Mouse (Mus musculus) stomach, embryonic 15.5 days (tissue): ENCODE data around the gene Dynll2. TPM values are rescaled to one million over a fixed set of nuclear protein-coding genes. Genes with fewer than 3 reads are reported as not detected.

Experiments used
- ATAC-seq: fragments of 200-750 bp; cut with Nextera tagmentation; 2 replicates; pipeline ENCODE4 v1.8.0; 2017; ENCODE audit warnings: low read depth, moderate number of reproducible peaks, moderate TSS enrichment; ENCODE audit not compliant: insufficient read depth, low FRiP score
- H3K27ac ChIP-seq: fragments of 300-500 bp; sonication (generic); 2 replicates; pipeline ENCODE4 v1.5.1; 2015; ENCODE audit warnings: mild to moderate bottlenecking, inconsistent platforms
- H3K27me3 ChIP-seq: fragments of 300-500 bp; sonication (generic); replicated peaks from 2 replicates; pipeline ENCODE4 v1.6.1; 2015; ENCODE audit warnings: inconsistent platforms
- H3K36me3 ChIP-seq: fragments of 300-500 bp; sonication (generic); 2 replicates; pipeline ENCODE4 v1.6.1; 2015; ENCODE audit warnings: inconsistent platforms
- H3K4me1 ChIP-seq: fragments of 300-500 bp; sonication (generic); 2 replicates; pipeline ENCODE4 v1.6.1; 2015; ENCODE audit warnings: inconsistent platforms
- H3K4me2 ChIP-seq: fragments of 300-500 bp; sonication (generic); 2 replicates; pipeline ENCODE4 v1.6.1; 2015; ENCODE audit warnings: mild to moderate bottlenecking, inconsistent platforms
- H3K4me3 ChIP-seq: fragments of 300-500 bp; sonication (generic); replicated peaks from 2 replicates; pipeline ENCODE4 v1.5.1; 2015; ENCODE audit warnings: inconsistent platforms
- H3K9ac ChIP-seq: fragments of 300-500 bp; sonication (generic); 2 replicates; pipeline ENCODE4 v1.6.1; 2015; ENCODE audit warnings: inconsistent platforms
- H3K9me3 ChIP-seq: fragments of 300-500 bp; sonication (generic); 2 replicates; pipeline ENCODE4 v1.6.1; 2016; ENCODE audit warnings: inconsistent platforms
- WGBS: fragments of 180-500 bp; shearing (Covaris S2); methylation state at CpG from one replicate; pipeline ENCODE4 v1.1.7; 2015; 5-methylcytosine and 5-hydroxymethylcytosine counted together
- polyA plus RNA-seq: library from polyadenylated mRNA; unstranded; fragments of >200 nt; fragmentation: Nextera tagmentation; extraction: Ambion mirVana; gene quantifications from 2 replicates; pipeline ENCODE4 v1.2.1, GENCODE M21; 2015

Dynll2 gene
- polyA plus RNA-seq, 1 experiment from 2014 or later: 23.8 TPM

DNA sequence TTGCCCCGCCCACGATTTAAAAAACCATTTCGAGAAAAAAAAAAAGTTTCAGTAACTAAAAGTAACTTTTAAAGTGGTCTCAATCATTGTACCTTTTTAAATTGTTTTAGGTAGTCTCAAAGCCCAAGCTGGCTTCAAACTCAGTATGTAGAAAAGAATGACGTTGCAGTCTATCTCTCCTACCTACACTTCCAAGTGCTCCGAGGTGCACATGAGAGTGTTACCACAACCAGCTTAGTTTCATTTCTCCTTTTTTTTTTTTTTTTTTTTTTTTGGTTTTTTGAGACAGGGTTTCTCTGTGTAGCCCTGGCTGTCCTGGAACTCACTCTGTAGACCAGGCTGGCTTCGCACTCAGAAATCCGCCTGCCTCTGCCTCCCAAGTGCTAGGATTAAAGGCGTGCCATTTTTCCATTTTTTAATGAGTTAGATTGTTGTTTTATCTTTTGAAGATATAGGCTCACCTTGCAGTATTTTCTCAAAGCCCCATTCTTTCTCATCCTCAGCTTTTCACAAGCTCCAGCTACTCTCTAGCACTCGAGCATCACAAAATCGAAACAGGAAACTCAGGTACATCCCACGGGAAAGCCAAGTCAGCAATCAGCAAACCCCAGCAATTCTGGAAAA lies 25.4 kb upstream of the Dynll2 start:
- Histone ChIP-seq H3K9me3 (no peaks in the 10 kb centered on the region), H3K27ac (no peak overlapping the region), H3K4me3 (no peak overlapping the region), H3K4me1 (peaks cover 6% of the 10 kb centered on the region), H3K9ac (no peak overlapping the region), H3K36me3 (no peaks in the 10 kb centered on the region), H3K27me3 (no peaks in the 10 kb centered on the region), H3K4me2 (no peak overlapping the region)
- no peak for ATAC-seq
- 88% methylated on average over 11 of the region's 11 CpGs for WGBS

- ATAC-seq: no peak
- Histone ChIP-seq H3K9ac (no peak overlapping the region), H3K9me3 (no peaks in the 10 kb centered on the region), H3K4me2 (no peak overlapping the region), H3K4me1 (peaks cover 6% of the 10 kb centered on the region), H3K27ac (no peak overlapping the region), H3K27me3 (no peaks in the 10 kb centered on the region), H3K36me3 (no peaks in the 10 kb centered on the region), H3K4me3 (no peak overlapping the region)
- 78% methylated on average over 7 of the region's 7 CpGs for WGBS
These were observed 24.6 kb upstream of the Dynll2 start for GRCm38 (mm10) chr11:88011914-88012419.

DNA sequence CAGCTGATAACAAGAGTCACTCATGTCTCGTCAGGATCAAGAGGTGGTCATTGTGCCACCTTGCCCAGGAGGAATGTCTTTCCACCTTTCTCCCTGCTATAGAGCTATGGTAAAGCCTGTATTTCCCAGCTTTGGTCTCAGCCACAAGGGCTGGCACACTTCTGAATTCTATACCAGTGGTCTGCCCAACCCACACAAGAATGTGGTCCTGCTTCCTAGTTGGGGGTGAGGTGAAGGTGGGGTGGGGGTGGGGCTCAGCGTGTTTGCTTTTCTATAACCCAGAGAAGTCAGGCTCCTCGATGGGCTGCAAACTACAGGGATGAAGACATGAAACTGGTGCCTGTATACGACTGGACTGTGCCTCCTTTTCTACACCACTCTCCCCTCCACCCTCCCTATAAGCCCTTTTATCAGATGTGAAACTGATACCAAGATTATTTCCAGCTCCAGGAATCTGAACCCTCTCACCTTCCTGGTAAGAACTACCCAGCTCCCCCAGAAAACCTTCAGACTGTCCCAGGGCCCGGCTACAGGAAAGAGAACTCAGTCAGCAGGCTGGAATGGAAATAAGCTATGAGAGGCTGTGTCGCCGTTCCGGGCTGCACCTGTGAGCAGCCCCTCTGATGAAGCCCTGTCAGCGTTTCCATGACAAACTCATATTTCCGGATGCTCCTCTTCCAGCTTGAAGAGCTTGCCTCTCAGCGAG lies 24.0 kb upstream of the Dynll2 start:
- 56% methylated on average over 11 of the region's 11 CpGs for WGBS
- peaks cover 6% of the 10 kb centered on the region for H3K4me1 ChIP-seq
- peak; percentile 60; the same call in 1 of the 2 replicates for ATAC-seq

GRCm38 (mm10) chr11:88009542-88010190 lies 22.3 kb upstream of the Dynll2 start:
- no peak overlapping the region for H3K27ac ChIP-seq
- H3K9ac ChIP-seq: no peak overlapping the region
- no peak for ATAC-seq
- H3K27me3 ChIP-seq: no peaks in the 10 kb centered on the region
- H3K9me3 ChIP-seq: no peaks in the 10 kb centered on the region
- peaks cover 6% of the 10 kb centered on the region for H3K4me1 ChIP-seq
- no peaks in the 10 kb centered on the region for H3K36me3 ChIP-seq
- H3K4me2 ChIP-seq: peak overlapping the region; percentile 36
- WGBS: 17% methylated on average over 16 of the region's 16 CpGs
- no peak overlapping the region for H3K4me3 ChIP-seq

More for the DNA sequence above, 24.0 kb upstream of the Dynll2 start:
- no peak overlapping the region for H3K9ac ChIP-seq
- no peak overlapping the region for H3K27ac ChIP-seq
- no peaks in the 10 kb centered on the region for H3K36me3 ChIP-seq
- H3K4me3 ChIP-seq: no peak overlapping the region
- no peaks in the 10 kb centered on the region for H3K27me3 ChIP-seq
- no peak overlapping the region for H3K4me2 ChIP-seq
- H3K9me3 ChIP-seq: no peaks in the 10 kb centered on the region

GRCm38 (mm10) chr11:88008641-88009040 lies 21.3 kb upstream of the Dynll2 start:
- Histone ChIP-seq H3K9ac (no peak overlapping the region), H3K9me3 (no peaks in the 10 kb centered on the region), H3K36me3 (no peaks in the 10 kb centered on the region), H3K27ac (no peak overlapping the region), H3K4me3 (no peak overlapping the region), H3K4me2 (no peak overlapping the region), H3K4me1 (peaks cover 6% of the 10 kb centered on the region), H3K27me3 (no peaks in the 10 kb centered on the region)
- ATAC-seq: no peak
- 31% methylated on average over 1 of the region's 1 CpGs for WGBS

GRCm38 (mm10) chr11:88004123-88004522 lies 16.8 kb upstream of the Dynll2 start:
- Histone ChIP-seq H3K36me3 (no peaks in the 10 kb centered on the region), H3K4me1 (no peaks in the 10 kb centered on the region), H3K9ac (no peak overlapping the region), H3K9me3 (no peaks in the 10 kb centered on the region), H3K4me2 (no peak overlapping the region), H3K4me3 (no peak overlapping the region), H3K27me3 (no peaks in the 10 kb centered on the region), H3K27ac (no peak overlapping the region)
- WGBS: 38% methylated on average over 2 of the region's 2 CpGs
- no peak for ATAC-seq

DNA sequence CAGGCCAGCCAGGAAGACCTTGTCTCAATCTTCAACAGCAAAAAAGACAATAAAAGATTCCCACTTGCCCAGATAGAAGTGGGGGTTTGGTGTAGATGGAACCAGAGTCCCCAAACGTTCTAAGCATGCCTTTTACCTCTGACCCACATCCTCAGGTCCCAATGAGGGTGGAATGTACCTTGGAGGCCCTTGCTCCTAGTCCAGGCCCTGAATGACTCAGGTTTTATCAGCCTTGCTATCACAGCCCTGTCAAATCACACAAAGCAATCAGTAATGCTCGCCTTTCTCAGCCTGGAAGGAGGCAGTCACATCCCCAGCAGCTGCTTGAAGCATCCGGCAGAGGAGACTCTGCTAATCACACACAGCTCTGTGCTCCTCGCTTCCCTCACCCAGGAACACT lies 15.4 kb upstream of the Dynll2 start:
- Histone ChIP-seq H3K9ac (no peak overlapping the region), H3K27ac (no peak overlapping the region), H3K4me2 (no peak overlapping the region), H3K27me3 (no peaks in the 10 kb centered on the region), H3K4me3 (no peak overlapping the region), H3K9me3 (no peaks in the 10 kb centered on the region), H3K36me3 (no peaks in the 10 kb centered on the region), H3K4me1 (no peaks in the 10 kb centered on the region)
- no peak for ATAC-seq
- 49% methylated on average over 4 of the region's 4 CpGs for WGBS

GRCm38 (mm10) chr11:87999751-88000150 lies 12.4 kb upstream of the Dynll2 start:
- 92% methylated on average over 5 of the region's 5 CpGs for WGBS
- Histone ChIP-seq H3K27me3 (no peaks in the 10 kb centered on the region), H3K4me1 (no peaks in the 10 kb centered on the region), H3K9me3 (no peaks in the 10 kb centered on the region), H3K4me2 (no peak overlapping the region), H3K27ac (no peak overlapping the region), H3K4me3 (no peak overlapping the region), H3K9ac (no peak overlapping the region), H3K36me3 (no peaks in the 10 kb centered on the region)
- ATAC-seq: no peak

- WGBS: 23% methylated on average over 4 of the region's 4 CpGs
- Histone ChIP-seq H3K4me1 (peaks cover 3% of the 10 kb centered on the region; the same call in 1 of the 2 replicates), H3K4me2 (no peak overlapping the region), H3K27me3 (no peaks in the 10 kb centered on the region), H3K36me3 (no peaks in the 10 kb centered on the region), H3K9me3 (no peaks in the 10 kb centered on the region), H3K9ac (no peak overlapping the region), H3K27ac (peak overlapping the region; percentile 6; the same call in 1 of the 2 replicates), H3K4me3 (no peak overlapping the region)
- no peak for ATAC-seq
These were observed 4.5 kb upstream of the Dynll2 start for GRCm38 (mm10) chr11:87991806-87992205.

DNA sequence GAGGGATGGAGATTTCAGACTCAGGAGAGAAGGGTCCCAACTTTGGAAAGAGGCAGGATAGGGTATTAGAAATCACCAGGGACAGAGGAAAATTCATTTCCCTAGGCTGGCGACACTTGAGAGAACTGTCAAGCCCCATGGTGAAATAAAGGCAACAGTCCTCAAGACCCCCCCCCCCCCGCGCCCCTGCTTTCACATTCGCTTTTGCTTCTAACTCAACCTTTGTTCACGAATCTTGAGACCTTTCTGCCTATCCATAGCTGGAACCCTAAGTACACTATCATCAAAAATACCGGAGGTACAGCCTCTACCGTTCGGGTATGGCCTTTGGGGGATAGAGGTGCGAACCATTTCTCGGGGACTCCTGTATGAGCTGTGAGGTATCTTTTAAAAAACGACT lies 528 bp upstream of the Dynll2 start:
- H3K4me2 ChIP-seq: peak overlapping the region; percentile 75
- peak overlapping the region; percentile 70 for H3K27ac ChIP-seq
- H3K36me3 ChIP-seq: peaks cover 9% of the 10 kb centered on the region
- no peak overlapping the region for H3K9ac ChIP-seq
- 70% methylated on average over 11 of the region's 11 CpGs for WGBS
- H3K27me3 ChIP-seq: no peaks in the 10 kb centered on the region
- no peaks in the 10 kb centered on the region for H3K9me3 ChIP-seq
- peaks cover 20% of the 10 kb centered on the region for H3K4me1 ChIP-seq
- peak overlapping the region; percentile 88 for H3K4me3 ChIP-seq
- no peak for ATAC-seq

DNA sequence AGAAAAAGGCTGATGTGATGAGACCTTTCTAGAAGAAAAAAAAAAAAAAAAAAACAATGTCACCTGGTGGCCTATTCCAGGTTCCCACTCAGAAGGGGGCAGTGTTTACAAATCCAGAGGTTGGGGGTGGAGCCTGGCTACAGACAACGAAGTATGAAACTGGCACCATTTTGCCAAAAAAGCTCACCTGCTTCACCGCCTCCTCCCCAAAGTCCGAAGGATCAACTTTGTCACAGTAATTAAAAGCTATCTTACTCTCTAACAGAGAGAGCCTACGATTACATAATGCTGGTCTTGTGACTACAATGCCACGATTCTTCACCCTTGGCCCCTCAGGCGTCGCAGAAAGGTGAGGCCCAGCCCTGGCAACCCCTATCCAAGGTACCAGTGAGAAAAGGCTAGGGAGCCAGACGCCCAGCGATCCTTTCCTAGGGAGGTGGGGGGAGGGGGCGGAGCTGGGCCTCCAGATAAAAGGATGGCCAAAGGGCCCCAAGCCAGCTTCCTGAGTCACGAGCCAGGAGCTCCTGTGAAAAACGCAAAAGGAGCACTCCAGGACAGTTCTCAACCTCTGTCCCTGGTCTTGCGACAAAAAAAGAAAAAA lies 1.1 kb downstream of the Dynll2 start:
- Histone ChIP-seq H3K36me3 (peaks cover 15% of the 10 kb centered on the region), H3K9ac (peak overlapping the region; percentile 86), H3K4me2 (peak overlapping the region; percentile 75), H3K4me1 (peaks cover 17% of the 10 kb centered on the region), H3K27me3 (no peaks in the 10 kb centered on the region), H3K4me3 (peak overlapping the region; percentile 88), H3K9me3 (no peaks in the 10 kb centered on the region), H3K27ac (peak overlapping the region; percentile 92)
- WGBS: 3% methylated on average over 13 of the region's 13 CpGs
- ATAC-seq: peak; percentile 38
